In the genomic region with DNA sequence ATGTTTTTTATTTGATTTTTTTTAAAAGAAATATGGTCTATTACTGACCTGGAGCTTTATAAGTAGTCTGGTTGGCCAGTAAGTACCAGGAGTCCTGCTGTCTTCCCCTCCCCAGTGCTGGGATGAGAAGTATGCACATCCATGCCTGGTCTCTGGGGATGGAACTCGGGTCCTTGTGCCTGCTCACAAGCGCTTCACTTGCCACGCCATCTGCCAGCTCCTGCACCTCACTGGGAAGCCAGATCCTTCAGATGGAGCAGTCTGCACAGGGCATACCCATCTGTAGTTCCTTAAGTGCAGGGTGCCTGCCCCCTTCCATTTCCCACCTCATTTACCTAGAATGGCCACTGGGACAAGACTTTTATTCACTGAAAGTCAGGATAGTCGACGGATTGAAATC, we compare ENCODE assay signal across 15 mouse cellular contexts.
"Had no signal": no experiment of that assay in that cellular context is flagged by ENCODE, and none has a peak within 500 bp of the region (broad histone marks: within the 10 kb centered on the region; RNA-seq: fewer than 3 reads in every experiment).

No protein-coding gene starts in this region.

- H3K27ac ChIP-seq: neural tube, embryonic 15.5 days; stomach, embryonic 15.5 days; stomach, postnatal 0 days had no signal

- H3K4me2 ChIP-seq: neural tube, embryonic 15.5 days; stomach, embryonic 15.5 days had no signal

- H3K36me3 ChIP-seq: stomach, embryonic 15.5 days had no signal

- H3K4me3 ChIP-seq: neural tube, embryonic 15.5 days; stomach, embryonic 15.5 days had no signal

- H3K9me3 ChIP-seq: neural tube, embryonic 15.5 days; stomach, embryonic 15.5 days had no signal

- H3K9ac ChIP-seq: neural tube, embryonic 15.5 days; stomach, embryonic 15.5 days had no signal

- H3K27me3 ChIP-seq: neural tube, embryonic 15.5 days; stomach, embryonic 15.5 days had no signal

- H3K4me1 ChIP-seq: stomach, embryonic 15.5 days had no signal

- DNase-seq: retina, postnatal 1 day; right cerebral cortex, adult 18-20 months; right cerebral cortex, postnatal 14 days; right cerebral cortex, postnatal 25 days; right cerebral cortex, postnatal 4 days; spleen, adult 18-20 months; thymus, adult 18-20 months; thymus, adult 2 months; thymus, postnatal 14 days; thymus, postnatal 25 days; thymus, postnatal 36 days; thymus, postnatal 4 days had no signal
